Mouse (Mus musculus) neutrophil, adult 83 days (primary cell): Measurements from ENCODE around the gene Wipf1. TPM values are rescaled to one million over a fixed set of nuclear protein-coding genes. Genes with fewer than 3 reads are reported as not detected.

Experiments
- total RNA-seq, 2 experiments: library from RNA; stranded (reverse); gene quantifications; one replicate each; pipeline ENCODE4 v1.2.4; 2023

Gene Wipf1
- 100 to 1,000 TPM; 159 to 194 TPM for total RNA-seq

DNA sequence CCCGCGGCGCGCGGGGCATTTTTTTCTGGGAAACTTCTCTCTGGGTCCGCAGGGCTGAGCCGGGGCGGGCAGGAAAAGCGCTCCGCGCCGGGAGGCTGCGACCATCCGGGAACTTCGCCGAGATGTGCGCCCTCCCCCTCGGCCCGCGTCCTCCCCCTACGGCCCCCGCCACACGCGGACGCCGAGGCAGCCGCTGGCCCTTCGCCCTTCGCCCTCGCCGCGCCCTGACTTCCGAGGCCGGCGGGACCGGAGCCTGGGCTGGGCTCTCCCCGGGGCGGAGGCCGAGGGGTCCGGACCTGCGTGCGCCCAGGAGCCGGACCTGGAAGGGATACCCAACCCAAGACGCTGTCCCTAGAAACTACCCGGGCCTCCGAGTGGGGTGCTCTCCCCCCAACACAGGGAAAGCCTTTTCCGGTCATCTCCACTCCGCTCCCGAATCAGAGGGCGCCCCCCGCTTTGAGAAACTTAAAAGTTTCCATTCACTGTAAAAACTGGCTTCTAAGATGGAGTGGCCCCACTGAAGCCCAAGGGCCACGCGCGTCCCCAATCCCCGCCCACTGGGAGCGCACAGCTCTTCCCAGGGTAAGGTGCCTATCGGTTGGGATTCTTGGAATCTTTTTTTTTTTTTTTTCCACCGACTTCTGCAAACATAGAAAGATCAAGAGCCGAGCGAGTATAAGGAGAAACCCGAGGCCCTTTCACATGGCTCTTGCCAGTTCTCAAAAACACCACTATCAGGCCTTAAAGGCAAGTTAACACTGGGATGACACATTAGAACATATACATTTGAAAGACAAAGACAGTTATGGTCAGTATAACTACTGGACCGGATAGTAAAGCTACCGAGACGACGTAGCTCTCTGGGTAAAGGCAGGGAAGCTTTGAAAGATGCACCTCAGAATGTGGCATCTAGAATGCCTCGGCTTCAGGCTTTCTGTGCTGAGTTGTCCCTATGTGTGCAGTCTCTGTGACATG, at the start of gene Wipf1:
TSS of gene Wipf1 (minus strand) at position 379 of the 975 bp plus-strand sequence.

DNA sequence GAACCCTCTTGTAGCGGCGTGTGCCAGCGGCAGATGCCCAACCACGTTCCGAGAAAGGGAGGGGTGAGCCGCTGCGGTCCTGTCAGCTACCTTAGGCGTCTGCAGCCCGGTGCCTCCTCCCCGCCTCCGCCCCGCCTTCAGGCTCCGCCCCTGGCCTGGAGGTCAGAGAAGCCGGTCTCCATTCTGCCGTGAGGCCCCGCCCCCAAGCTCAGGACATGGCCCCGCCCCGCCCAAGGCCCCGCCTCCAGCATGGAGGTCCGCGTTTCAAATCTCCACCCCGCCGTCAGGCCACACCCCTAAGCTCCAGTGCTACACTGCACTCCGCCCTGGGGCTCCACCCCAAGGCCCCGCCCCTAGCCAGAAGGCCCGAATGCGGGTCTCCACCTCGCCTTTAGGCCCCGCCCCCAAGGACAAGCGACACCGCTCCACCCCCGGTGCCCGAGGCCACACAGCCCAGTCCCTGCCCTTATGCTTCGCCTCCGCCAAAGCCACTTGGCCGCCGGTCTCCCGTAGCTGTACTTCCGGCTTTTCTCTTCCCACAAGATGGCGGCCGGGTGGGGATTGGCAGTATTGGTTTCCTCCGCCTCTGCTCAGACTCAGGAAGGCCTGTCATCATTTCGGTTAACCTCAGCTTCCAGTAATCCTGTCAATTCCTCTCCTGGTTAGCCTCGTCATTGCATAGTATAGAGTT, 143.0 kb downstream of the Wipf1 start, which contains the start of gene Gpr155:
TSS of gene Gpr155 (minus strand) at position 217 of the 691 bp plus-strand sequence.

Other genes starting within 250 kb of the Wipf1 start
- 10 to 100 TPM in 1 of 2 experiments, 1 to 10 TPM in 1; 9.6 to 14.3 TPM for gene Scrn3, start 217.1 kb downstream of the Wipf1 start, total RNA-seq
- 10 to 100 TPM; 20.4 to 21.4 TPM for gene Cir1, start 217.0 kb downstream of the Wipf1 start, total RNA-seq
- 1 to 10 TPM; 4.6 to 5.5 TPM for gene Gpr155, start 143.2 kb downstream of the Wipf1 start, total RNA-seq
- not detected for gene Chrna1, start 50.6 kb upstream of the Wipf1 start, total RNA-seq
- gene Chn1, start 245.6 kb upstream of the Wipf1 start, total RNA-seq, result 1 to 10 TPM in 1 of 2 experiments, under 1 TPM in 1; 0.77 to 1.3 TPM